Mouse (Mus musculus): ENCODE data around the gene Cd244a. TPM values are rescaled to one million over a fixed set of nuclear protein-coding genes. Genes with fewer than 3 reads are reported as not detected.

Gene Cd244a
- polyA plus RNA-seq, 1 experiment from 2014 or later, result 0.12 TPM

DNA sequence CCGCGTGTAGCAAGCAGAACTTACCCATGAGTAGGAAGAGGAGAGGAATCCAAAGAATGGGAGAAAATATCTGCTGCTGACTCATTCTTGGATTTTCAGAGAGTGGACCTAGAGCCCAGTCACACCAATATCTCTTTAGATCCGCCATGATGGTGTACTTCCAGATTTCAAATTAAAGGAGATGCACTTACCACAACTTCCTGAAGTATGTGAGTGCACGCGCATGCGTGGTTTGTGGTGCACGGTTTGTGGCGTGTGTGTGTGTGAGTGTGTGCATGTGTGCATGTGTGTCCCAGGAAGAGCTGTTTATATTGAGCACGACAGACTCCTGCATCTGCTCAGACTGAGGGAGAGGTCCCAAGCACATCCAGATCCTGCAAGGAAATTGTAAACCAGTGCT is 48.2 kb downstream of the Cd244a start, which contains the start of gene Ly9:
Ly9 (minus strand) TSS at position 235 of the 400 bp plus-strand sequence.
- Histone ChIP-seq H3K27ac (ENCODE audit: low read depth, low read length) (no peak within 1 kb of the TSS), H3K4me1 (ENCODE audit: control insufficient read depth, insufficient read depth, low read length) (no peaks in the 10 kb centered on the region), H3K4me2 (ENCODE audit: low read depth) (no peak within 1 kb of the TSS), H3K9me3 (ENCODE audit: control insufficient read depth, low read length) (no peaks in the 10 kb centered on the region), H3K4me3 (ENCODE audit: low read depth, low read length) (no peak within 1 kb of the TSS), H3K9ac (ENCODE audit: low read length) (no peak within 1 kb of the TSS), H3K36me3 (ENCODE audit: control insufficient read depth, insufficient read depth, low read length) (no peaks in the 10 kb centered on the region), H3K27me3 (ENCODE audit: control insufficient read depth, insufficient read depth, low read length) (no peaks in the 10 kb centered on the region)
- 90% methylated on average over 9 of the region's 9 CpGs for WGBS
- DNase-seq (ENCODE audit: low spot score), result no peak
- no peak for ATAC-seq (ENCODE audit: insufficient read depth, low FRiP score, low TSS enrichment)

DNA sequence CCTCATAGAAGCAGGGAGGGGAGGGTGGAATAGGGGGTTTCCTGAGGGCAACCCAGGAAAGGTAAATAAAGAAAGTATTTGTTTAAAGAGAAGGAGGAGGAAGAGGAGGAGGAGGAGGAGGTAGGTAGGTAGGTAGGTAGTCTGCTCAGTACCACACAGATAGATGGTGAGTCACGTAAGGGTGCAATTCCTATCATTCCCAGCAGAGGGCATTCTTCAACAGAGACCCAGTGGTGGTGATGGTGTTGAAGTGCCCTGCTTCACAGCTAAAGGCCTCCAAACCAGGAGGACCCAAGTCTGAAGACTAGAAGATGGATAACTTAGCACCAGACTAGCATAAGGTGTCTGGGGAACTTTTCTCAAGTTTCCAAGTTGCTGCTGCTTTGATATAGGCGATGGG is 51.0 kb downstream of the Cd244a start:
- Histone ChIP-seq H3K9me3 (ENCODE audit: control insufficient read depth, low read length) (no peaks in the 10 kb centered on the region), H3K4me1 (ENCODE audit: control insufficient read depth, insufficient read depth, low read length) (no peaks in the 10 kb centered on the region), H3K27me3 (ENCODE audit: control insufficient read depth, insufficient read depth, low read length) (no peaks in the 10 kb centered on the region), H3K27ac (ENCODE audit: low read depth, low read length) (no peak overlapping the region), H3K4me2 (ENCODE audit: low read depth) (no peak overlapping the region), H3K4me3 (ENCODE audit: low read depth, low read length) (no peak overlapping the region), H3K9ac (ENCODE audit: low read length) (no peak overlapping the region), H3K36me3 (ENCODE audit: control insufficient read depth, insufficient read depth, low read length) (no peaks in the 10 kb centered on the region)
- DNase-seq (ENCODE audit: low spot score), result no peak
- 88% methylated on average over 2 of the region's 2 CpGs for WGBS
- no peak for ATAC-seq (ENCODE audit: insufficient read depth, low FRiP score, low TSS enrichment)

DNA sequence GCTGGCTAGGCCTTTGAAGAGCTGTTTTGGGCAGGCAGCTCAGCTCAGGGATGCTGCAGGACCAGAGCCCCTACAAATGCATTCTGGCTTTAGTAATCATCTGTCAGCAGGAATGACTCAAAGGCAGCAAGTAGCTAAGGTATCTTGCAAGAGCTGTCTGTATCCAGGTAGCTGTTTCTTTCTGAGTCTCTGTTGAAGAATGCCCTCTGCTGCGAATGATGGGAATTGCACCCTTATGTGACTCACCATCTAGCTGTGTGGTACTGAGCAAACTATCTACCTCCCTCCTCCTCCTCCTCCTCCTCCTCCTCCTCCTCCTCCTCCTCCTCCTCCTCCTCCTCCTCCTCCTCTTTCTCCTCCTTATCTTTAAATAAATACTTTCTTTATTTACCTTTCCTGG is 51.8 kb downstream of the Cd244a start:
- 29% methylated on average over 1 of the region's 1 CpGs for WGBS
- Histone ChIP-seq H3K9ac (ENCODE audit: low read length) (no peak overlapping the region), H3K27me3 (ENCODE audit: control insufficient read depth, insufficient read depth, low read length) (no peaks in the 10 kb centered on the region), H3K36me3 (ENCODE audit: control insufficient read depth, insufficient read depth, low read length) (no peaks in the 10 kb centered on the region), H3K4me3 (ENCODE audit: low read depth, low read length) (no peak overlapping the region), H3K4me2 (ENCODE audit: low read depth) (no peak overlapping the region), H3K9me3 (ENCODE audit: control insufficient read depth, low read length) (no peaks in the 10 kb centered on the region), H3K4me1 (ENCODE audit: control insufficient read depth, insufficient read depth, low read length) (no peaks in the 10 kb centered on the region), H3K27ac (ENCODE audit: low read depth, low read length) (no peak overlapping the region)
- DNase-seq (ENCODE audit: low spot score) (no peak), ATAC-seq (ENCODE audit: insufficient read depth, low FRiP score, low TSS enrichment) (no peak)

DNA sequence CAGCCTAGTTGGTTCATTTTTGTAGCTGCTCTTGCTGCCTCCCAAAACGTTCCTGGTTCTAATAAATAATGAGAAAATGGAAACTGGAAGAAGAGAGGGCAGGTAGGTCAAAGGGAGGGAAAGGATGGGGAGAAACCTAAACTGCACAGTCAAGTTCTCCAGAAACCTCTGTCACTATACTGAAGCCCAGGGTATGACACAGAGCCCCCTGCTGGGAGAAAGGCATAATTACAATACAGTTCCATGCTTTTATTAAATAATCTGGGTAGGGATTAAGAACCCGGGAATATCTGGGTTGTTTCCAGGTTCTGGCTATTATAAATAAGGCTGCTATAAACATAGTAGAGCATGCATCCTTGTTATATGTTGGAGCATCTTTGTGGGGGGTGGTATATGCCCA is 55.0 kb downstream of the Cd244a start:
- Histone ChIP-seq H3K9me3 (ENCODE audit: control insufficient read depth, low read length) (no peaks in the 10 kb centered on the region), H3K4me2 (ENCODE audit: low read depth) (no peak overlapping the region), H3K36me3 (ENCODE audit: control insufficient read depth, insufficient read depth, low read length) (no peaks in the 10 kb centered on the region), H3K4me1 (ENCODE audit: control insufficient read depth, insufficient read depth, low read length) (no peaks in the 10 kb centered on the region), H3K27me3 (ENCODE audit: control insufficient read depth, insufficient read depth, low read length) (no peaks in the 10 kb centered on the region), H3K9ac (ENCODE audit: low read length) (no peak overlapping the region), H3K4me3 (ENCODE audit: low read depth, low read length) (no peak overlapping the region), H3K27ac (ENCODE audit: low read depth, low read length) (no peak overlapping the region)
- 39% methylated on average over 2 of the region's 2 CpGs for WGBS
- DNase-seq (ENCODE audit: low spot score) (no peak), ATAC-seq (ENCODE audit: insufficient read depth, low FRiP score, low TSS enrichment) (no peak)

DNA sequence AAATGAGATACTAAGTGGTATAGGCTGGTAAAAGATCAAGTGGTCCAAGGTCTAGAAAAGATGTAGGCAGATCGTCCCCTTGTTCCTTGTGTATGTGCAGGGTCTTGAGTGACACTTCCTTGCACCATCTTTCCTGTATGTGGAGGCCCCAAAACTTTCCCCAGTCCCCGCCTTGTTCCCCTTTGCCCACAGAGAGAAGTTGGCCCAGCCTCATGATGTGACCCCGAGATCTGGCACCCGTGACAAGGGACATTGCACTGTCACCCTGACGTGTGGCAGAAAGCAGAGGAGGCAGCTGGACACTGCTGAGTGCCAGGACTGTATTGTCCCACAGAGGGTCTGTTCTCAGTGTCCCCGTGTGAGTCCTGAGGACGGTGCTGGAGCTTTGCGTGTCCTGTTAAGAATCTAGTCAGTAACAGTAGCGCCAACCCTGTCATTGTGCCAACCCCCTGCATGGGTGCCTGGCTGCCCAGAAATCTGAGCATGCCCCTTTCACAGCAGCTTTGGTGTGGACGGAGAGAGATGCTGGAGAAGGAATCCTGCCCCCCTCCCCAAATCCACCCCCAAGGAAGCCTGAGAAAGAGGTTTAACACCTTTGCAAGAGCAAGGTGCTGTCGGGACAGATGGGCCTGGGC is 58.0 kb downstream of the Cd244a start:
- Histone ChIP-seq H3K9me3 (ENCODE audit: control insufficient read depth, low read length) (no peaks in the 10 kb centered on the region), H3K4me3 (ENCODE audit: low read depth, low read length) (no peak overlapping the region), H3K36me3 (ENCODE audit: control insufficient read depth, insufficient read depth, low read length) (no peaks in the 10 kb centered on the region), H3K4me1 (ENCODE audit: control insufficient read depth, insufficient read depth, low read length) (no peaks in the 10 kb centered on the region), H3K27me3 (ENCODE audit: control insufficient read depth, insufficient read depth, low read length) (no peaks in the 10 kb centered on the region), H3K4me2 (ENCODE audit: low read depth) (no peak overlapping the region), H3K9ac (ENCODE audit: low read length) (no peak overlapping the region), H3K27ac (ENCODE audit: low read depth, low read length) (no peak overlapping the region)
- no peak for ATAC-seq (ENCODE audit: insufficient read depth, low FRiP score, low TSS enrichment)
- 89% methylated on average over 11 of the region's 11 CpGs for WGBS
- DNase-seq (ENCODE audit: low spot score), result no peak

DNA sequence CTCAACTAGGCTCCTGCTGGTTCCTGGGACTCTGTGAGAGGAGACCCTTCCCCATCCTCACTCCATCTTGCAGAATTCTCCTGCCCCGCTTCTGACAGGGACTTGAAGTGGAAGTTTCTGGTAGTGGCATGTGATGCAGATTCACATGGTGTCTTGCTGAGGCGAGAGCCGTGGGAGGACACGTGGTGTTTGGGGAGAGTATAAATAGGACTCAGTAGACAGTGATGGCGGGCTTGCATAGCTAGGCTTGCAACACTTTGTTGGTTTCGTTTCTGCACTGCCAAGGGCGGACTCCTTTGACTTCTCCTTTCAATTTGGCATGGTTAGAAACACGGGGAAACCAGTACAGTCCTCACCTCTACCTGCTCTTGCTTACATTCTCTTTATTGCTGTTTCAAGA is 60.0 kb downstream of the Cd244a start:
- H3K9ac ChIP-seq (ENCODE audit: low read length), result no peak overlapping the region
- H3K4me3 ChIP-seq (ENCODE audit: low read depth, low read length), result no peak overlapping the region
- no peak overlapping the region for H3K4me2 ChIP-seq (ENCODE audit: low read depth)
- no peaks in the 10 kb centered on the region for H3K4me1 ChIP-seq (ENCODE audit: control insufficient read depth, insufficient read depth, low read length)
- no peak overlapping the region for H3K27ac ChIP-seq (ENCODE audit: low read depth, low read length)
- ATAC-seq (ENCODE audit: insufficient read depth, low FRiP score, low TSS enrichment), result no peak
- no peaks in the 10 kb centered on the region for H3K9me3 ChIP-seq (ENCODE audit: control insufficient read depth, low read length)
- no peaks in the 10 kb centered on the region for H3K27me3 ChIP-seq (ENCODE audit: control insufficient read depth, insufficient read depth, low read length)
- no peak for DNase-seq (ENCODE audit: low spot score)
- WGBS, result 85% methylated on average over 8 of the region's 8 CpGs
- no peaks in the 10 kb centered on the region for H3K36me3 ChIP-seq (ENCODE audit: control insufficient read depth, insufficient read depth, low read length)

DNA sequence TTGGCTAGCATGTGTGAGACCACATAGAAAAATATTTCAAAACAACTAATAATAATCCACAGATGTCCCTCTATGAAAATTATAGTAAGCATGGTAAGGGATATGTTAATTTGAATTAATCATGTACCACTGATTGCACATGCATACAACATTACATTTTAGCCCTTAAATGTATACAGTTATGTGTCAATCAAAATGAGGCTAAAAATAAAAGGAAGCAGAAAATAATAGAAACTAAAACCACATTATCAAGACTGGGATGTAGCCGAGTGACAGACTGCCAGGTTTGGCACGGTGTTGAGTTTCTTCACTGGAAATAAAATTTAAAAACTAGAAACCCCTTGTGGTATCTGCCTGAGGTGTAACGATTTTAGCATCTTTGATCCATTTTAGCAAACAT is 60.7 kb downstream of the Cd244a start:
- Histone ChIP-seq H3K4me1 (ENCODE audit: control insufficient read depth, insufficient read depth, low read length) (no peaks in the 10 kb centered on the region), H3K9ac (ENCODE audit: low read length) (no peak overlapping the region), H3K27ac (ENCODE audit: low read depth, low read length) (no peak overlapping the region), H3K27me3 (ENCODE audit: control insufficient read depth, insufficient read depth, low read length) (no peaks in the 10 kb centered on the region), H3K9me3 (ENCODE audit: control insufficient read depth, low read length) (no peaks in the 10 kb centered on the region), H3K36me3 (ENCODE audit: control insufficient read depth, insufficient read depth, low read length) (no peaks in the 10 kb centered on the region), H3K4me2 (ENCODE audit: low read depth) (no peak overlapping the region), H3K4me3 (ENCODE audit: low read depth, low read length) (no peak overlapping the region)
- no peak for DNase-seq (ENCODE audit: low spot score)
- ATAC-seq (ENCODE audit: insufficient read depth, low FRiP score, low TSS enrichment), result no peak
- 83% methylated on average over 3 of the region's 3 CpGs for WGBS

DNA sequence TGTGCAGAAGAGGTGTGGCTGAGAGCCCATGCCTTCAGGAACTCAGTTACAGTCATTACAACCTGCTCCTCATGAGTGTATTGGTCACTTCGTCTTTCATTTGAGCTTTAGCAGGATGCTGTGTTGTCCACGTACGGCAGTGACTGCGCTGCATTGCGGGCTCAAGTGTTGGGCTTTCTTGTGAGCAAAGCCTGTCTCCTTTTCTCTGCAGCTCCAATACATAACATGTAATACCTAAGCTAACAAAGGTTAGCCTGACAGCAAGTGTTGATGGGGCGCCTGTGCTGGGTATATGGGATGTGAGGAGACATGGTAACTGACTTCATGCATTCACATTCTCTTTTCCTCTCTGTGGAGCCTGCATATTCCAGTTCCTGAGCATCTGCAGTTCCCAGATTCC is 61.1 kb downstream of the Cd244a start:
- 89% methylated on average over 6 of the region's 6 CpGs for WGBS
- H3K36me3 ChIP-seq (ENCODE audit: control insufficient read depth, insufficient read depth, low read length), result no peaks in the 10 kb centered on the region
- no peaks in the 10 kb centered on the region for H3K9me3 ChIP-seq (ENCODE audit: control insufficient read depth, low read length)
- no peak overlapping the region for H3K9ac ChIP-seq (ENCODE audit: low read length)
- H3K4me1 ChIP-seq (ENCODE audit: control insufficient read depth, insufficient read depth, low read length), result no peaks in the 10 kb centered on the region
- no peaks in the 10 kb centered on the region for H3K27me3 ChIP-seq (ENCODE audit: control insufficient read depth, insufficient read depth, low read length)
- no peak for ATAC-seq (ENCODE audit: insufficient read depth, low FRiP score, low TSS enrichment)
- no peak for DNase-seq (ENCODE audit: low spot score)
- H3K27ac ChIP-seq (ENCODE audit: low read depth, low read length), result no peak overlapping the region
- H3K4me2 ChIP-seq (ENCODE audit: low read depth), result no peak overlapping the region
- no peak overlapping the region for H3K4me3 ChIP-seq (ENCODE audit: low read depth, low read length)

DNA sequence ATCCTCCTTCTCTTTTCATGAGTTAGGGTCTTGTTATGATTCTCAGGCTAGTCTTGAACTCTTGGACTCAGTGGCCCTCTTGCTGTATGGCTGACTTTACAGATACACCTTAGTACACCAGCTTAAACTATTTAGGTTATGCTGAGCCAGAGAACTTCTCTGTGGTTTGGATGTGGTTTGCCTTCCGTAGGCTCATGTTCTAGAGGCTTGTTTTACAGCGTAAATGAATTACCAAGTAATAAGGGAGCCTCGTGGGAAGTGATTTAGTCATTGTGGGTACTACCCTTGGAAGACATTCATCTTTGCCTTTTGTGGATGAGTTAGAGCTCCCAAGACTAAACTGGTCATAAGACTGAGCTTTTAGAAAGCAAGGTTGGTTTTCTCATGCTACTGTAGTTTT is 68.8 kb downstream of the Cd244a start:
- H3K36me3 ChIP-seq (ENCODE audit: control insufficient read depth, insufficient read depth, low read length), result no peaks in the 10 kb centered on the region
- H3K4me2 ChIP-seq (ENCODE audit: low read depth), result no peak overlapping the region
- no peaks in the 10 kb centered on the region for H3K4me1 ChIP-seq (ENCODE audit: control insufficient read depth, insufficient read depth, low read length)
- H3K4me3 ChIP-seq (ENCODE audit: low read depth, low read length), result no peak overlapping the region
- DNase-seq (ENCODE audit: low spot score) (no peak), ATAC-seq (ENCODE audit: insufficient read depth, low FRiP score, low TSS enrichment) (no peak)
- WGBS, result 90% methylated on average over 3 of the region's 3 CpGs
- H3K9me3 ChIP-seq (ENCODE audit: control insufficient read depth, low read length), result no peaks in the 10 kb centered on the region
- no peak overlapping the region for H3K9ac ChIP-seq (ENCODE audit: low read length)
- H3K27me3 ChIP-seq (ENCODE audit: control insufficient read depth, insufficient read depth, low read length), result no peaks in the 10 kb centered on the region
- H3K27ac ChIP-seq (ENCODE audit: low read depth, low read length), result no peak overlapping the region
